Mouse (Mus musculus) mouse embryonic stem cell (cell line): ENCODE results near the gene Eln.

Experiments used
- in situ Hi-C, 2 experiments: fragments of 300-500 bp; cut with MboI; formaldehyde crosslinking; loops; 1 replicate in 1 of 2; 3 replicates in 1 of 2; pipeline ENCODE4 v1.14.3; 2019 to 2020; ENCODE audit warnings: low sequenced_read_pairs in 2 of 2, low pct_unique_long_range_greater_than_20kb in 1 of 2, mixed read lengths in 1 of 2; ENCODE audit not compliant: unreplicated experiment in 1 of 2

Eln gene

GRCm38 (mm10) chr5:134747512-134747893, 380 bp upstream of the Eln start:
- in situ Hi-C loops = no loop called here

DNA sequence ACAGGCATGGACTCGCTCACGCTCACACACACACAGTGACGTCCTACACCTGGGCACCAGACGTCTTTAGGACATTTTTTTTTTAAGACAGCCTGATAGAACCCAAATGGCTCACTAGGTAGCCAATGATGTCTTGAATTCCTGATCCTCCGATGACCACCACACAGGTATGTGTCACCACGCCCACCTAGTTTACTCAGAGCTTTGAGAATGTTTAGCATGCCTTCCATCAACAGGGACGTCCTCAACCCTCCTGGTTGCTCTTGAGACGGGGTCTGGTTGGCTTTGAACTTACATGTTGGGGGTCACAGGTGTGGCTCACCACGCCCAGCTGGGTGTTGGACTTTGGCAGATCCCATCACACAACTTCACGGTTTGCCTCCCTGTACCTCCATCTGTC, 922 bp downstream of the Eln start:
- in situ Hi-C loops = no loop called here

DNA sequence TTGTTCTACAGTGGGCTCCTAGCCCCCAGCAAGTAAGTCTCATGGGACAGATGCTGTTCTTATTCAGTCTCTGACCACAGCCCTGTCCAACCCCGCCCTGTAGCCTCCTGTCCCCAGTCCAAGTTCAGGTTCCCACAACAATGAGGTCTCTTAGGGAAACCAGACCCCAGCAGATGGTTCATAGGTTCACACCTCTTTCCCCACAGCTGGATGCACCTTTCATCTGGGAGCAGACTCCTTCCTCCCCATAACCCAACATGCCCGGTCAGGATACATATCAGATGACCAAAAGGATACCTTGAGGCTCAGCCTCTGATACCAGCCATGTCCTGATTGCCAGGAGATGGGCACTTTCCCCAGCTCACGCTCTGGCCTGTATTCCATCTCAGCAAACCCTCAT, 1.3 kb downstream of the Eln start:
- in situ Hi-C loops = no loop called here

- in situ Hi-C loops = no loop called here
These were observed 2.1 kb downstream of the Eln start for GRCm38 (mm10) chr5:134745000-134745399.

DNA sequence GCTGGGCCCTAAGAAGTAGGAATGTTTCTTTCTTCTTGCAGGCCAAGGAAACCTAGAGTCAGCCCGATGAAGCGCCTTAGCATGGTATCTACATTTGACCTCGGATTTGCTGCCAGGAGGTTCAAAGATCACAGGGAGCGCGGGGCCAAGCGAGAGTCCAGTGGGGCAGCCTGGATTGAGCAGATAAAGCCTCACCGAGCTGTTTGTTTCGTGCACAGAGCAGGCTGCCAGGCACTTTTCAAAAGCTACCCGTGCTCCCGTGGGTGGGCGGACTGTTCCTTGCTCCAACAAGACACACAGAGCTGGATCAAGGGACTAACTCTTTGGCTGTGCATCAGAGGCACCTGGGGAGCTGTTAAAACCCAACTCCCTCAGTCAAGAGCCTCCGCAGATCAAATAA, 3.1 kb downstream of the Eln start:
- in situ Hi-C loops = no loop called here

DNA sequence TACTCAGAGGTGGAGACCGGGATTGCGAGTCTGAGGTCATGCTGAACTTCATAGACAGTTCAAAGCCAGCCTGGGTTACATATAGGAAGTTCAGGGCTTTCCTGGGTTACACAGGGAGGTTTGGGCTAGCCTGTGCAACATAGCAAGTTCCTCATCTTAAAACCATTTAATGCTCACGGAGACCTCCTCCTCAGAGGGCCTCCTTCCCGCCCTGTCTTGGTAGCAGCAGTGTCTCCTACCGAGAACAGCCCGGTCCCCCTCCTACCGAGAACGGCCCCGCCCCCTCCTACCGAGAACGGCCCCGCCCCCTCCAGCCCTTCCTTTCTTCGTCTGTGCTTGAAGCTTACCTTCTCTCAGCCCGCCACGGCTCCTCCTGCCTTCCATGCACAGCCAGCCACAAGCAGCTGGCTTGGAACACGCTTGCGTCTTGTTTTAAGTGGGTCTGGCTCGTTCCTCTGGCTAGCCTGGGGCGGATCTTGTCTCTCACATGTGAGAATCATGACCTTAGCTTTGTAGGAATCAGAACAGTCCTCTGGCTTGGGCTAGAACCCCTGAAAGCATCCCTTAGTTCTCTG, 4.8 kb downstream of the Eln start:
- in situ Hi-C loops = no loop called here

DNA sequence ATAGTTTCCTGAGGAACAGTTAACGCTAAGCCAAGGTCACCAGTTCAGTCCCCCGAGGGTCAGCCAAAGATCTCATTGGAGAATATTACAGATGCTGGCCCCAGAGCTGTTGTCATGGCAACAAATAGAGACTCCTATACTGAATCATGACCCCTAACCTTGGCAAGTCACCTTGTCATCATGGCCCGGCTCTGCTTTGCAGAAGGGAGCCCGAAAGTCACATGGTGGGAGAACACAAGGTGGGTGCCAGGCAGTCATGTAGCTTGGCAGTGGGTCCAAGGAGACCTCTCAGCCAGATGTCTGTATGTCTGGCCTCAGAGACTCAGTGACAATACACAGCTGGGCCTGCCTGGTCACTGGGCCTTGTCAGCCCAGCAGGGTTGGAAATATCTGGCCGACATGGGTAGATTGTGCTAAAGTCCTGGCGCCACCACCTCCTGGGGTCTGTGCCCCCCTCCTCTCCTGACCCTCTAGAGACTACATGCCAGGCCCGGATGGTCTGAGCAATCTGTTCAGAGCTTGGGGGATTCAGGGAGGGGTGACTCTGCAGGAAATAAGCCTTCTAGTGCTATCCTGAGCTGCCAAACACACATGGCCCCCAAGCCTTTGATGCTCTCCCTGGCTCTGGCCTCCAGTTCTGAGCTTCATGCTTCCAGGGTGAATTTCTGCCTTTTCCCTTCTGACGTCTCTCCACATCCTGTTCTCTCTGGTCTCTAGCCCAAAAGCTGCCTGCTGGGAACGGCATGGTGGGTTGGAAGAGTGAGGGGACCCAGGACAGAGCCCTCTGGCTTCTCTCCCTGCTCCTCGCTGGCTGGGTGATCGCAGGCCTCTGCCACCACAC, 6.4 kb downstream of the Eln start:
- in situ Hi-C loops = no loop called here

- in situ Hi-C loops = no loop called here
These were observed 7.2 kb downstream of the Eln start for GRCm38 (mm10) chr5:134739951-134740350.

- in situ Hi-C loops = no loop called here
These were observed 12.2 kb downstream of the Eln start for GRCm38 (mm10) chr5:134734920-134735319.

- in situ Hi-C loops = no loop called here
These were observed 13.1 kb downstream of the Eln start for GRCm38 (mm10) chr5:134734072-134734471.

- in situ Hi-C loops = no loop called here
These were observed 13.9 kb downstream of the Eln start for GRCm38 (mm10) chr5:134733241-134733640.

DNA sequence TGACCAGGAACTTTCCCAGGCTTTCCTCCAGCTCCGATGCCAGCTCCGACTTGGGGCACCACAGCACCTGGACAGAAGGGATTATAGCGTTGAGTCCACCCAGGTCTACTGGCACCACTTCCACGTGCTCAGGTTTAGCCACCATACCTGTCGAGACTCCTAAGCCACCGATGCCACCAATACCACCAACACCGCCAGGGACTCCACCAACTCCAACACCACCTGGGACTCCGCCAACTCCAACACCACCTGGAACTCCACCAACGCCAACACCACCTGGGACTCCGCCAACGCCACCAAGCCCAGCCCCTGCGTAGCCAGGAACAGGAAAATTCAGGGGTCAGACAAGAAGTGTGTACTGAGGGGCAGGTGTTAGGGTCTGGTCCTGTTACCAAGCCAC, 18.0 kb downstream of the Eln start:
- in situ Hi-C loops = no loop called here

DNA sequence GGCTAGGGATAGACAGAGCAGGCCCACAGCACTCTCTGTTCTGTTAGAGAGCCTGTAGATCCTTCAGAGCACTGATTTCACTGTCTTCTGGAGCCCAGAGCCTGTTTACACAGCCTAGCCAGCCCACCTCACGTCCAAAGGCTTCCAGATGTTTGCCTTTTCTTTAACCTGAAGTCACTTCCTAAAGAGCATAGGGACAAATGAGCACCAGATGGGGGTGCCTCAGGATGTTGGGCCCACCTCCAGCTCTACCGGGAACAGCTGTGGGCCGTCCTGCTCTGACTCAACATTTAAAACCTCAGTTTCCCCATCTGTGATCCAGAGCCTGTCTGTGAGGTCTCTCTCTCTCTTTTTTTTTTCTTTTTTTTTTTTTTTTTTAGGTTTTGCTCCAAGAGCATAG, 18.6 kb downstream of the Eln start:
- in situ Hi-C loops = no loop called here

GRCm38 (mm10) chr5:134727001-134727639, 20.0 kb downstream of the Eln start:
- in situ Hi-C loops = no loop called here

DNA sequence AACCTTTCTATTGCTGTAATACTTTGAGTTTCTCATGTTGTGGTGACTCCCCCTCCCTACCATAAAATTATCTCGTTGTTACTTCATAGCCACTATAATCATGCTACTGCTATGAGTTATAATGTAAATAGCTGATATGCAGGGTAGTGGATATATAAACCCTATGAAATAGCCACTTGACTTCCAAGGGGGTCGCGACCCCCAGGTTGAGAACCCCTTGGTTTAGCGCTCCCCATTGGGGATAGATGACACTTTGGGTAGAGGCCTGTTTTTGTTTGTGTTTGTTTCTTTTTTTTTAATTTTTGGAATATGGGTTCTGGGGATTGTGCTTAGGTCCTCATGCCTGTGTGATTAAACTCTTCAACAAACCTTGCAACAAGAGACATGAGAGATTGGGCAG, 21.8 kb downstream of the Eln start:
- in situ Hi-C loops = no loop called here

DNA sequence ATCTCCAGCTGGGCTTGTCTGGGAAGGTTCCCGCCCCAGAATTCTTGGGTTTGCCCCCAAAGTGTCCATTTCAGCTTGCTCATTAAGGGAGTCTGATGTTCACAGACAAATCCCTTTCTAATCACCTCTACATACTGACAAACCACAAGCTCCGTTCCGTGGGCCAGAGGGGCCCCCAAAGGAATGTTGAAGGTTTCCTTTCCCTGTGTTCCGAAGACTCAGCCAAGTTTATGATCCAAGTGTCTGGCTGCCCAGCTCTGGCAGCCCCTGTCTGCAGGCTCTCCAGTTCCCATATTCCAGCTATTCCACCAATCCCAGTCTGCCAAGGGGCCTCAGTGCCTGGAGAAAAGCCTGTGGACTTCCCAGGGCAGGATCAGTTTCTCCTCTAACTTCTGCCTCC, 27.1 kb downstream of the Eln start:
- in situ Hi-C loops = no loop called here

DNA sequence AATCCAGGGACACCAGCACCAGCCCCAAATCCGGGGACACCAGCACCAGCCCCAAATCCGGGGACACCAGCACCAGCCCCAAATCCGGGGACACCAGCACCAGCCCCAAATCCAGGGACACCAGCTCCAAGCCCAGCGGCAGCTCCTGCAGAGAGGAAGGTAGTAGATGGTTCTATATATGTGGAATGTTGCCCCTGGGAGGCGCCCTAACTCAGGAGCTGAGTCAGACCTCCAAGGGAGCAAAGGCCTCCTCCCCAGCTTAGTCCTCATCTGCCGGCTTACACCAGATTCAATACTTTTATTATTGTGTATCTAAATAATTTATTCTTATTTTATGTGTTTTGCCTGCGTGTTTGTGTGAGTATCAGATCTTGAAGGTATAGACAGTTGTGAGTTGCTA, 36.0 kb downstream of the Eln start:
- in situ Hi-C loops = no loop called here

GRCm38 (mm10) chr5:134709275-134709674, 37.8 kb downstream of the Eln start:
- in situ Hi-C loops = loop anchor here (10.0 kb wide), 2 partner anchors 204 to 214 kb away; no protein-coding TSS in a partner anchor

- in situ Hi-C loops = loop anchor here (10.0 kb wide), 2 partner anchors 199 to 209 kb away; no protein-coding TSS in a partner anchor
These were observed 43.0 kb downstream of the Eln start for GRCm38 (mm10) chr5:134704157-134704556.

DNA sequence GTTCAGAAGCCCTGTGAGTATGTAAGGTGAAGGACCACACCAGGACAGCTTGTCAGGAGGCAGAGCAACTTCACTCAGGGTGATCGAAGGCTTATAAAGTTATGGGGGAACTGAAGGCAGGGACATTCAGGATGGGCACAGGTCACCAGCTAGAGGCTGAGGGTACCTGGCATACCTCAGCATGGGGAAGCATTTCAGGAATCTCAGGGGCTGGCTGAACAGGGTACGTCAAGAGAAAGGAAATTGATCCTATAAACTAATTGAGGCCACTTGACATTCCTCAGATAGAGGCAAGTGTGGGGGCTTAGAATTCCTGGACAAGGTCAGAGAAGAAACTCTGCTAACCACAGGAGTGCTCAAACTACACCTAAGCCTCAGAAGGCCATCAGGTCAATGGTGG, 51.6 kb downstream of the Eln start:
- in situ Hi-C loops = no loop called here
